Mouse (Mus musculus) erythroblast, embryonic 14.5 days (primary cell): ENCODE data around the gene Ncoa5.

ENCODE experiments used
- GATA1 ChIP-seq: IDR thresholded peaks from 2 replicates; pipeline ENCODE4 v1.6.1; 2012; ENCODE audit warnings: low read length, inconsistent platforms, mixed read lengths
- TAL1 ChIP-seq: IDR thresholded peaks from 3 replicates; pipeline ENCODE4 v1.6.1; 2012; ENCODE audit warnings: low read length, inconsistent platforms, mixed read lengths

- TF ChIP-seq TAL1 (no peak), GATA1 (no peak)
These were observed 9.1 kb upstream of the Ncoa5 start for GRCm38 (mm10) chr2:165043729-165044128.
